Mouse (Mus musculus): ENCODE results near the gene Sox30. TPM values are rescaled to one million over a fixed set of nuclear protein-coding genes. Genes with fewer than 3 reads are reported as not detected.

The Sox30 gene
- polyA plus RNA-seq, 1 experiment from 2014 or later = not detected

GRCm38 (mm10) chr11:46056770-46057411 is 76.8 kb downstream of the Sox30 start:
- WGBS (ENCODE audit: missing documents) = 14% methylated on average over 23 of the region's 25 CpGs
- no peaks in the 10 kb centered on the region for H3K79me2 ChIP-seq (ENCODE audit: inconsistent target)
- no peaks in the 10 kb centered on the region for H3K36me3 ChIP-seq (ENCODE audit: inconsistent target)
- no peak overlapping the region for H3K27ac ChIP-seq
- peak overlapping the region; percentile 22 for H3K4me3 ChIP-seq (ENCODE audit: inconsistent target)

- Histone ChIP-seq H3K4me3 (ENCODE audit: inconsistent target) (no peak overlapping the region), H3K36me3 (ENCODE audit: inconsistent target) (no peaks in the 10 kb centered on the region), H3K27ac (no peak overlapping the region), H3K79me2 (ENCODE audit: inconsistent target) (no peaks in the 10 kb centered on the region)
- 85% methylated on average over 9 of the region's 9 CpGs for WGBS (ENCODE audit: missing documents)
Observed at GRCm38 (mm10) chr11:46058011-46058410, 77.9 kb downstream of the Sox30 start.

GRCm38 (mm10) chr11:46058916-46059315 is 78.8 kb downstream of the Sox30 start:
- WGBS (ENCODE audit: missing documents) = 98% methylated on average over 4 of the region's 4 CpGs
- no peak overlapping the region for H3K4me3 ChIP-seq (ENCODE audit: inconsistent target)

GRCm38 (mm10) chr11:46059887-46060650 is 80.0 kb downstream of the Sox30 start:
- H3K36me3 ChIP-seq (ENCODE audit: inconsistent target) = no peaks in the 10 kb centered on the region
- H3K4me3 ChIP-seq (ENCODE audit: inconsistent target) = no peak overlapping the region
- no peaks in the 10 kb centered on the region for H3K79me2 ChIP-seq (ENCODE audit: inconsistent target)
- 74% methylated on average over 8 of the region's 8 CpGs for WGBS (ENCODE audit: missing documents)
- no peak overlapping the region for H3K27ac ChIP-seq

More at GRCm38 (mm10) chr11:46058916-46059315, 78.8 kb downstream of the Sox30 start:
- Histone ChIP-seq H3K79me2 (ENCODE audit: inconsistent target) (no peaks in the 10 kb centered on the region), H3K27ac (no peak overlapping the region), H3K36me3 (ENCODE audit: inconsistent target) (no peaks in the 10 kb centered on the region)

DNA sequence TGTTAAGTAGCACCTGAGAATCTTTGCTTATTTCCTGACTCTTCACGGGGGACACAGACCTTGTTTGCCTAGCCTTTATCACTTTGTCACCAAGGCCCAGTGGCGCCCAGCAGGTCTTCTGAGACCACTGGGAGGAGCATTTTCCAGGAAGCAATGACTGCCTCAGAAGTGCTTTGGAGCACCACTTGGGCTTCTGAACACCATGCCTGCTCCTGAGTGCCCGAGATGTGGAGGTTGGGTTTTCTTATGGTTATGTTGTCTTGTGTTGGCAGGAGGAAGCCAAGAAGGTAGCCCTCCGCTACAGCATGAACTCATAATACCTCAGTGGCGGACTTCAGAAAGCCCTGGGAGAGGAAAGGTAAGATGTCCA is 80.5 kb downstream of the Sox30 start:
- no peak overlapping the region for H3K4me3 ChIP-seq (ENCODE audit: inconsistent target)
- no peaks in the 10 kb centered on the region for H3K79me2 ChIP-seq (ENCODE audit: inconsistent target)
- no peaks in the 10 kb centered on the region for H3K36me3 ChIP-seq (ENCODE audit: inconsistent target)
- no peak overlapping the region for H3K27ac ChIP-seq
- whole genome bisulfite sequencing (ENCODE audit: missing documents) = 71% methylated on average over 5 of the region's 5 CpGs

DNA sequence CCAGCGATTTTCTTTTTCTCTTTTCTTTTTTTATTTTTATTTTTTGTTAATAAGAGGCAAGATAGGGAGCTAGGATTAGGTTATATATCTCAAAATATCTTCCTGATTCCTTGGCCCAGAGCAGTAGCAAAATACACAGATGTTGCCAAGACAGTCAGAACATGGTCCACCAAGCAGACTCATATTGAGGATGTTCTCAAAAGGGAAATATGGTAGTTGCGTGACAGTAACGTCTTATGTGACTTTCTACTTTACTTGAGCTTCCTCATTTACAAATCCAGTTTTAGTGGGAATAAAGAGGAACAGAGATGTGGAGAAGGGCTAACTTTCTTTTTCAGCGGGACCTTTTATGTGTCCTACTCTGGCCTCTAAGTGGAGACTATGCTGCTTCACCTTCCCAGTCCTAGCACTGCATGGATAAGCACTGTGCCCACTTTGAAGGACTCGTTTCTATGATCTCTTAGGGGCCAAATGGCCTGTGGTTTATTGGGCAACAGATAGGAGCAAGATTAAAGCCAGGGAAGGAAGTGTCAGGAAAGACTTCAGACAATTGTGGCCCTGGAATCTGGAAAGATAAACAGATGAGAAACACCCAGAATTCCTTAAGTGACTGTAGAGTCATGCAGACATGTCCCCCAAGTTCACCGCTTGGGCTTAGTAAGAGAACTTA is 81.8 kb downstream of the Sox30 start:
- peak overlapping the region; percentile 27 for H3K27ac ChIP-seq
- H3K79me2 ChIP-seq (ENCODE audit: inconsistent target) = no peaks in the 10 kb centered on the region
- 30% methylated on average over 6 of the region's 6 CpGs for WGBS (ENCODE audit: missing documents)
- no peak overlapping the region for H3K4me3 ChIP-seq (ENCODE audit: inconsistent target)
- H3K36me3 ChIP-seq (ENCODE audit: inconsistent target) = no peaks in the 10 kb centered on the region

- peak overlapping the region; percentile 27 for H3K27ac ChIP-seq
- H3K36me3 ChIP-seq (ENCODE audit: inconsistent target) = no peaks in the 10 kb centered on the region
- no peaks in the 10 kb centered on the region for H3K79me2 ChIP-seq (ENCODE audit: inconsistent target)
- 77% methylated on average over 4 of the region's 4 CpGs for WGBS (ENCODE audit: missing documents)
- no peak overlapping the region for H3K4me3 ChIP-seq (ENCODE audit: inconsistent target)
Observed at GRCm38 (mm10) chr11:46062569-46062968, 82.5 kb downstream of the Sox30 start.

DNA sequence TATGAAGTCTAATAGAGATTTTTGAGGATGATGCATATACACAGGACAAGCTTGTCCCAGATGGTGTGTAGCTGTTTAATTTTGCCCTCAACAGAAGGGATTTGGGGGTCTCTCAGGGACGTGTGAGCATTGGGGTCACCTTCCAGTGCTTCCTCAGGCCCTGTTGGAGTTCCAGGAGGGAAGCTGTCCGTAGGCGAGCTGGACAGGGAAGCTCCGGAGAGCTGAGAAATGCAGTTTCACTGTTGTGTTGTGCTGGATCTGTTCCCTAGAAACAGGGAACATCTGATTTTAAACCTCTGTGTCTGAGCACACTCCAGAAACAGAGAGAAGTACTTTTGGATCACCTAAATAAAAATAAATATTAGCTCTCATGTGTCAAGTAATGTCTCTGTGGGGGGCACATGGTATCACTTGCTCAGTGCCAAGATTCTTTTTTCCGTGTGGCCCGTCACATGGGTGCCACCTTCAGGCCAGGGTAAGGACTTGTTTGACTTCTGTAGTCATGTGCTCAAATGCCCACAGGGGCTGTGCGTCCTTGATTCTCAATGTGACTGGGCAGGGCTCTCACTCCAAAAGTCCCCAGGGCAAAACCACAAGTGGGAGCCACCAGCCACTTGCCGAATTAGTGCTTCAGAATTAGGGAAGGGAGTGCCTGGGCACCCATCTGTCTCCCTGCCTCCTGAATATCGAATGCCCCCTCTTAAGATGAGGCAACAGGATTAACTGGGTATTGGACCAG is 83.1 kb downstream of the Sox30 start:
- H3K79me2 ChIP-seq (ENCODE audit: inconsistent target) = no peaks in the 10 kb centered on the region
- no peaks in the 10 kb centered on the region for H3K36me3 ChIP-seq (ENCODE audit: inconsistent target)
- no peak overlapping the region for H3K4me3 ChIP-seq (ENCODE audit: inconsistent target)
- peak overlapping the region; percentile 21 for H3K27ac ChIP-seq
- WGBS (ENCODE audit: missing documents) = 35% methylated on average over 9 of the region's 9 CpGs

DNA sequence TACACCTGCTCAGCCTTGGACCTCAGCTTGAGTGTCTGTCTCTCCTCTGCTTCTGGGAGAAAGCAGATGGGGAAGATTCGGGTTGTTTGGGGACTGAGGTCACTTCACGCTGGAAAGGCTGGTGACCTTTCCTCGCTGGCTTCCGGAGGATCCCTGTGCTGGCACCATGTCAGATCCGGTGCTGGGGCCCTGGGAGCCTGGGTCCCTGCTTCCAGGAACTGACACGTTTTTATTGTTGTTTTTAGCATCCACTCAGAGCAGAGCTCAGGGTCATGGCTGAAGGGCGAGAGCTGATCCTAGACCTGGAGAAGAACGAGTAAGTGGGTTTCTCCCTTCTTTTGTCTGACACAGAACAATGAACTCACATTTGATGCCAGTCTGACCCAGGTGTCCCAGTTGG is 84.7 kb downstream of the Sox30 start:
- no peaks in the 10 kb centered on the region for H3K36me3 ChIP-seq (ENCODE audit: inconsistent target)
- H3K27ac ChIP-seq = no peak overlapping the region
- WGBS (ENCODE audit: missing documents) = 75% methylated on average over 8 of the region's 8 CpGs
- H3K4me3 ChIP-seq (ENCODE audit: inconsistent target) = no peak overlapping the region
- H3K79me2 ChIP-seq (ENCODE audit: inconsistent target) = no peaks in the 10 kb centered on the region

GRCm38 (mm10) chr11:46065201-46066011 is 85.3 kb downstream of the Sox30 start:
- Histone ChIP-seq H3K4me3 (ENCODE audit: inconsistent target) (no peak overlapping the region), H3K79me2 (ENCODE audit: inconsistent target) (no peaks in the 10 kb centered on the region), H3K36me3 (ENCODE audit: inconsistent target) (no peaks in the 10 kb centered on the region), H3K27ac (no peak overlapping the region)
- 82% methylated on average over 18 of the region's 21 CpGs for WGBS (ENCODE audit: missing documents)

Other genes starting within 250 kb of the Sox30 start
- gene Clint1, start 128.3 kb upstream of the Sox30 start, polyA plus RNA-seq (2018) = 61.0 to 76.9 TPM (median 76.8 TPM) in 3 replicates
- 0.96 to 5.4 TPM (median 1.9 TPM) in 3 replicates for gene Lsm11, start 35.4 kb upstream of the Sox30 start, polyA plus RNA-seq (2018)
- gene Thg1l, start 24.8 kb upstream of the Sox30 start, polyA plus RNA-seq (2018) = 5.2 to 18.2 TPM (median 7.7 TPM) in 3 replicates
- 2.0 to 9.0 TPM (median 8.5 TPM) in 3 replicates for gene Gm12166, start 72.0 kb downstream of the Sox30 start, polyA plus RNA-seq (2018)
- 4.7 to 18.1 TPM (median 13.4 TPM) in 3 replicates for gene Adam19, start 75.7 kb downstream of the Sox30 start, polyA plus RNA-seq (2018)
- not detected in 3 replicates for gene Nipal4, start 186.2 kb downstream of the Sox30 start, polyA plus RNA-seq (2018)

Data from macrophage (primary cell).